Mouse (Mus musculus) frontal cortex, postnatal 36 days (tissue): ENCODE results near the gene Thrap3.
A peak's percentile ranks its signal among the peaks of the same experiment; 100 is the strongest.
"Not testable (repeated sequence)": the region's sequence is repeated elsewhere in the genome, so short reads cannot be mapped to it uniquely, and the experiment has no call there.

ENCODE experiments used
- DNase-seq, 2 experiments: peaks; one replicate each; pipeline ENCODE4 v3.0.0; 2022; ENCODE audit warnings: low spot score in 2 of 2

Thrap3 gene

DNA sequence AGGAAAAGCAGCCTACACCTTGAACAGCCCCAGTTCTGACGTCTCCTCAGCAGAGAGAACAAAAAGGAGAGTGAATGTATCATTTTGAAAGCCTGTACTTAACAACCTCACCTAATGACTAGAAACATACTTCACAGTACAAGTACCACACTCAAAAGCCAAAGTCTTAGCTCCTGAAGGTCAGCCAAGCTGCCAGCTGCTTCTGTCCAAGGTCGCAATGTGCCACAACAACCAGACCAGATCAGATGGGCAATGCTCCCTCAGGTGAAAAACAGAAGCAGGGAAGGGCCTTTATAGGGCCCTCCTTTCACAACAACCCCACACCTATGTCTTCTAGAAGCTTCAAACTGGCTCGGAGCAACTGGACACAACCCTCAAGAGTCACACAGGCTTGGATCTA lies 36.5 kb downstream of the Thrap3 start:
- no peak for DNase-seq

DNA sequence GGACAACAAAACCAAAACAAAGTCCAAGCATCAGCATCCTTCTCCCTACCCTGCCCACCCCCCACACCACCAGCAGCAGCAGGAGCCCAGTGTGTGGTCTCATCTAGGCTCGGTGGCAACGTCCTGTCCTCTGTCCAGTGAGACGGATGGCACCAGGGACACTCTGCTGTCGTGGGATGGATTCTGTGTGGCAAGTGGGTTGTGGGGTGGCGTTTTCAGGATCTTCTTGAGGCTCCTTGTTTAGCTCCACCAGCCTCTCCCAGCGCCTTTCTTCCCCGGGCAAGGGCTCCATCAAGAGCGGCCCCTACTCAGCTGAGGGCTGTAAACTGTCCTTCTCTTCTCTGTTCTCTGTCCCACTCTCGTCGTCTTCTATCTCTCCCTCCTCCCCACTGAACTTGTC lies 37.5 kb downstream of the Thrap3 start:
- DNase-seq = not testable (repeated sequence)

DNA sequence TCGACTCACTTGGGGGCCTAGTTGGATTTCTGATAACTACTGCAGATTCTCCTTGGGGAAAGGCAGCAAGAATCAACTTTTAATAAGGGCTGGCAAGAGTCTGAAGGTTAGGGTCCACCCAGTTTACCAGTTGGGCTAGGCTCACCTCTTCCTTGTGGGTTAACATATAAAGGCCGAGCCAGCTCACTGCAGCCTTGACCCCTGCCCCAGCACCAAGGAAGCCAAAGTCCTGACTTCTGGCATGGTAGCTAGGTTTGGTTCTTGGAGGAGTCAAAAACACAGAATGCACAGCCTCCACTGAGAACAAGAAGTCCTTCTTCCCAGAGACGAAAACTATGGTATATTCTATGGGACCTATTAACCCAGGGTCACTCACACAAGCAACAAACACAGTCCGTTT lies 38.9 kb downstream of the Thrap3 start:
- DNase-seq = no peak

DNA sequence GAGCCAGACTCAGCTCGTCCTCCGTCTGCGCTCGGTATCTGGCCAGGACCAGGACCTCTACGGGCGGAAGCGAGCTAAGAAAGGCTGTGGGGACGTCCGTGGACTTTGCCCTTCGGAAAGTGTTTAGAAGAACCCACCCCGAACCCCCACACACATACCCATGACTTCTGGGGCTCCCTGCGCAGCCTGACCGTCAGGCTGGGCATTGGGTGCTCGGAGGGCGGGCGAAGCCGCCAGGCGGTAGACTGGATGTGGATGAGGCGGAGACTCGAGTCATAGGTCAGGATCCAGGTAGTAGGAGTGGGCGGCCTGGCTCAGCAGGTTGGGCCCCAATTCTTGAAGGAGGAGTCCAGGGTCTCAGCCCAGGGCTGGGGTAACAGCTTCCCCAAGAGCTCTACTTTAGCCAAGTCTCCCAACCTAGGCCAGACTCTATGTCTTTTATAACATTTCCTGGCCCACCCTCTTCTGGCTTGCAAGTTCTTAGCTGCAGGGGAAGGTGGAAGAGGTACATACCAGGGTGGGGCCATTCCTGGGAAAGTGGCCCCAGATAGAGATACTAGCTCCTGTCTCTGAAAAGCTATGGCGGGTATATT lies 39.4 kb downstream of the Thrap3 start, which contains the start of gene Sh3d21:
Gene Sh3d21, minus strand, starts transcription at position 425 of the 593 bp plus-strand sequence.
- DNase-seq = peak in 1 of 2 experiments; percentile 21

DNA sequence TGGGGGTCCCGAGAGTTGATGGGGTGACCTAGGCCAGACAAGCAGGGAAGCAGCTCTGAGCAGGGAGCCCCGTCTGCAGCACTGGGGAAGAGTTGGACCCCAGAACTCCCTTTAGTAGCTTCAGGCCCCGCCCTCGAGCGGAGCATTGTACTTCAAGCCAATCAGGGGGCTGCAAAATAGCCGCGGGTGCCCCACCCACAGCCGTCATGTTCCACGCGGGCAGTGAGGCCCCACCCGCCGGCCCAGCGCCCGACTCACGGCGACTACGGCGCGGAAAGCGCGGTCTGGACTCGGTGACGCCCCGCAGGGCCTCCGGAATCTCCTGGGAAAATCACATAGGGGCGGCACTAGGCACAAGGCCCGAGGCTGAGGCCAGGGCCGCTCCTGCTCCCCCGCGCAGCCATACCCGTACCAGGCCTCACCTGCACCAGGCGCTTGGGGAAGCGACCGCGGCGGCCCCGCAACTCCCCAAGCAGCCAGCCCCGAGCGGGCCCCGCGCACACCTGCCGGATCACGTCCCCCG lies 40.0 kb downstream of the Thrap3 start:
- DNase-seq = peak; percentile 72 to 81

DNA sequence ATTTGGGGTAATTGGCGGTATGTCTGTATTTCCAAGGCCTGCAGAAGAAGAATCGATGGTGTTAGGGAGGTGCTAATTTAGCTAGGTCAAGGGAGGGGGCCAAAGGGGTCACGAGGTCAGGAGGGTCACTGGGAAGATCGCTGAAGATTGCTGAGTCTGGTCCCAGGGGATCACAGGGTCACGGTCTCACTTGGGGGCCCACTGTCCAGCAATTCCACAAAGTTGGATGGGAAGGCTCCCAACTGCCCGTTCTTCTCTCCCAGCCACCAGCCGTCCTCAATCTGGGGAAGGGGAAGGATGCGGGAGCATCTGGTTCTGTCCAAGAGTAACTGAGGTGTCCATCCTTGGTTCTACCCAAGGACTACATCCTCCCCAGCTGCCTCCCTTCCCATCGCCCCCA lies 40.6 kb downstream of the Thrap3 start:
- no peak for DNase-seq

DNA sequence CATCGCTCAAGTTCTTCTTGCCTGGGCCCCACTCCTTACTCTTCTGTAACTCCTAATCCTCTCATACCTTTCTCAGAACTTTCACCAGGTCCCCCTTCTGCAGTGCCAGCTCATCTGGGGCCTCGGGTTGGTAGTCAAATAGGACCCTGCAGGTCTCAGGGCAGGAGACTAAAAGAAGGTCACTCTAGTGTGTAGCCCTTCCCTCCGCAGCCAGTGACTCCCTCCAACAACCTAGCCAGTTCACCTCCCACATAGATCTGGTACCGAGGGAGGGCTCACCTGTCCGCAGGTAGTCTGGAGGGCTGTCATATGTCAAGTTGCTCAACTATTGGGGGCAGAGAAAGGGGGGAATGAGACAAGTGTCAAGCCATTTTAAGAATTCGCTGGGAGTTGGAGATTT lies 41.1 kb downstream of the Thrap3 start:
- DNase-seq = no peak

DNA sequence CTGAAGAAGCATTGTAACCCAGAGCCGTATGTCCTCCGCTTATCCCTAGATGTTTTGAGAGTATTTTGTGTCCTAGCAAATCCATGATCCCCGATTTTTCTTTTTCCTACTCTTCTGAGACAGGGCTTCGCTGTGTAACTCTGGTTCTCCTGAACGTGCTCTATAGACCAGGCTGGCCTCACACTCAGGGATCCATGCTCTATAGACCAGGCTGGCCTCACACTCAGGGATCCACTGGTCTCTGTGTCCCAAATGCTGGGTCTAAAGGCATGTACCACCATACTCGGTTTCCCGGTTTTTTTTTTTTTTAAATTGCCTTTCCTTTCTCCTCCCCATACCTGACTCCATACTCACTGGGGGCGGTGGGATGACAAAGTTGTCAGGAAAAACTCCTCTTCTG lies 41.6 kb downstream of the Thrap3 start:
- no peak for DNase-seq

DNA sequence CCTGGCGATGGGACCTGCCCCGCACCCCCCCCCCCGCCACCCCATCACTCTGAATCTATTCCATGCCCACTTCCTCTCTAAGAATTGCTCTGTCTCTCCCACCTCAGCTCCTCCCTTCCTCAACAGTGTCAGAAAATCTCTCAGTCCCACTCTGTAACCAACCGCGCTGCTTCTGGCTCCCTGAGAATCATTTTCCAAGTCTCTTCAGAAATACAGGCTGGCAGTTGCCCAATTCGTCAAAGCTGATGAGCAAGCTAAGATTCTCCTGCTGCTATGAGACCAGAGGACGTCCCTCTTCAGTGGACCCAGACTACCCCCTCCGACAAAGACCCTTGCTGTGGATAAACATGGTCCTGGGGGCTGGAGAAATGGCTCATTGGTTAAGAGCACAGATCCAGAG lies 43.1 kb downstream of the Thrap3 start:
- DNase-seq = peak; percentile 31 to 34

DNA sequence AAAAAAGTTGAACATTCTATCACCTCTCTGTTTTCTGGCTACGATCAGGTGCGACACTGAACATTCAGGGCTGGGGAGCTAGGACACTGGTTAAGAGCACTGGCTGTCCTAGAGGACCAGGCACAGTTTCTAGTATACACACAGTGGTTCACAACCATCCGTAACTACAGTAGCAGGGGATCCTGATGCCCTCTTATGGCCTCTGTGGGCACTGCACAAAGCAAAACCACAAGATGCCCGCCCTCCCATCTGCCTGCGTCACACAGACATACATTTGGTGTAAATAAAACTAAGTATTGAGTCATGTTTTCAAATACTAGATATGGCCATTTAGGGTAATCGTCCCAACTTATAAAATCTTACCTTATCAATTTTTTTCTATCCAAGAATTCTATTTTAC lies 45.0 kb downstream of the Thrap3 start:
- no peak for DNase-seq

DNA sequence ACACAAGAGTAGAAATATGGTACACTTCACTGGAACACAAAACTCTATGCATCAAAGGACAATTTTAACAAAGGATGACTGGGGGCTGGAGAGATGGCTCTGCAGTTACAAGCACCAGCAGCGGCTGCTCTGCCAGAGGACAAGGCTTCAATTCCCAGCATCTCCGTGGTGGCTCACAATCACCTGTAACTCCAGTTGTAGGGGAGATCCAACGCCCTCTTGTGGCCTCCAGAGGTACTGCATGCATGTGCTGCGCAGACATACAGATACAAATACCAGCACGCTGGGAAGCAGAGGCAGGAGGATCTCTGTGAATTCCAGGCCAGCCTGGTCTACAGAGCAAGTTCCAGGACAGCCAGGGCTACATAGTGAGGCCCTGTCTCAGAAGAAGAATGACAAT lies 45.9 kb downstream of the Thrap3 start:
- DNase-seq = no peak

DNA sequence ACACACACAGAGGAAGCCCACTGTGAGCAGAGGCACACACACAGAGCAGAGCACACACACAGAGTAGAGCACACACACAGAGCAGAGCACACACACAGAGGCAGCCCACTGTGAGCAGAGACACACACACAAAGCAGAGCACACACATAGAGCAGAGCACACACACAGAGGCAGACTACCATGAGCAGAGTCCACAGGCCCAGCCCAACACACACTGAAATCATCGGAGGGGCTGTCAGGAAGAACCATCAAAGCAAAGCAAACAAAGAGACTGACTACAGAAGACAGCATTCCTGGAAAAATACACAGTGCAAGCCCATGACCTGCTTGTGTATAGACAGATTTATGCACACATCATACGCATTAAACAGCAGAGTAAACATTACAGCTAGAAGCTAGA lies 46.7 kb downstream of the Thrap3 start:
- no peak for DNase-seq

DNA sequence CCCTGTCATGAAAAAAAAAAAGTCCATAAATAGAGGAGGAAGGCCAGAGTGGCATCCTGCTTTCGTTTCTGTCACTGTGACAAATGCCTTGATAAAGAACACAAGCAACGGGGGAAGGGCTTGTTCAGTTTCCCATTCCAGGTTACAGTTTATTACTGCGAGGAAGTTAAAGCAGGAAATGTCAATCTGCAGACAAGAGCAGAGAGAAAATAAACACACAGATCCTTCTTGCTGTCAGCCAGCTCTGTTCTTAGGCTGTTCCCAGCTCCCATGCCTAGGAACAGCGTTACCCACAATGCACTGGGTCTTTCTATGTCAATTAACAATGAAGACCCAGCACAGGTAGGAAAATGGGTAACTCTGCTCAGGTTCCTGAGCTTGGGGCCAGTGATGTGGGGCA lies 47.4 kb downstream of the Thrap3 start:
- DNase-seq = no peak

DNA sequence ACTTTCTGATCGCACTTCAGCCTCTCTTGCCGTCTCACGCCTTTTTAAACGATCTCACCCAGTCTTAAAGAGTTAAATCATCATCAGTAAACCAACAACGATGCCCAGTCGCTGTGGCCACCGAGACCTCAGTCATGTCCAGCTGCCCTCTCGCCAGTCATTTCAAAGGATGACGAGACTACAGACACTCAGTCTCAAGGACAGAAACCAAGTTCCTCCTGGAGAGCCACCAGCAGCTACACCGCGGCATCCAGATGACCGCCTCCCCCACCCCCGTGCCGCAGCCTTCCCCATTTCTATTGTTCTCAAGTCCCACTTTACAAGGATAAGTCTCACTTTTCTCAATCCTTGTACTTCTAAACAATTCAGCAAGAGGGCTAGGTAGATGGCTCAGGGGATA lies 49.7 kb downstream of the Thrap3 start:
- no peak for DNase-seq

DNA sequence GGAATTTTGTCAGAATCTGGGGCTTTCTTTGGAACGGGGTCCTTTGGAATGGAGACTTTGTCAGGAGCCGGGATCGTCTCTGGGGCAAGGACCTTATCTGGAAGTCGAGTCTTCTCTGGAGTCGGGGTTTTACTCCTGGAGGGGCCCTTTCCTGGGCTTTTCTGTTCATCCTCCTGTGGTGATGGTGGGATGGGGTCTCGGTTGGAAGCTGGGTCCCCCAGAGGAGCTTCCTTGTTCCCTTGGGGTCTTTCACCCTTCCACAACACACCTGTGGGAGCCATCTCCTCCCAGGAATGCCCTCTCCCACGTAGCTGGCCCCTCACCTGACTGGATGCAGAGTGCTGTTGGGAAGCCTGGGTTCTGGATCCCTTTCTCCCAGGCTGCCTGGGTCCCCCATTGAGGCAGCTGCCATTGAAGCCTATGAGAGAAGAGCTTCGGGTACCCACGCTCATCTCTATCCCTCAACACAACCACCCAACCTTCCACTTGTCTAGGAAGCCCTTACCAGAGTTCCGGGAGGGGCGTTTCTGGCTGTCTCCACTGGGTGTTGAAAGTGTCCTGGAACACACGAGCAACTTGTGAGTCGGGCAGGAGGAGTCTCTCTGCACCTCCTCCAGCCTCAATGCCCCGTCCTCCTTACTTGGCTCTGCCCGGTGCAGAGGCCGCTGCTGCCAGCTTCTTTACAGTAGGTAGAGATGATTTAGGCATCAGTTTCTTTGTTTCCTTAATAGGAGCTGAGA lies 50.7 kb downstream of the Thrap3 start:
- no peak for DNase-seq

DNA sequence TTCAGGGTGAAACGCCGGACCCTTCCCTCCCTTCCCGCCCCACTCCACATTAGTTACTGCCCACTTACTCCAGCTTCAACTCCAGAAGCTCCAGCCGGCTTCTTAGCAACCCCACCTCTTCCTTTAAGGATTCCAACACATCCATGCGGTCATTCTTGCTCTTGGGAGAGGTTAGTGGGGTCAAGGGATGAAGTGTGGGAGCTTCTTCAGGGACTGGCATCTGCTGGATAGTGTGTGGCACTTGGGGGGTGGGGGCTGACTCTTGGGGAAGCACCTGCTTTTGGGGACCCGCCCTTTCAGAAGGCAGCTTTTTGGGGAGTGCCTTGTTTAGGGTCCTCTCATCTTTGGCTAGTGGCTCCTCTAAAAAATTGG lies 51.6 kb downstream of the Thrap3 start:
- no peak for DNase-seq

DNA sequence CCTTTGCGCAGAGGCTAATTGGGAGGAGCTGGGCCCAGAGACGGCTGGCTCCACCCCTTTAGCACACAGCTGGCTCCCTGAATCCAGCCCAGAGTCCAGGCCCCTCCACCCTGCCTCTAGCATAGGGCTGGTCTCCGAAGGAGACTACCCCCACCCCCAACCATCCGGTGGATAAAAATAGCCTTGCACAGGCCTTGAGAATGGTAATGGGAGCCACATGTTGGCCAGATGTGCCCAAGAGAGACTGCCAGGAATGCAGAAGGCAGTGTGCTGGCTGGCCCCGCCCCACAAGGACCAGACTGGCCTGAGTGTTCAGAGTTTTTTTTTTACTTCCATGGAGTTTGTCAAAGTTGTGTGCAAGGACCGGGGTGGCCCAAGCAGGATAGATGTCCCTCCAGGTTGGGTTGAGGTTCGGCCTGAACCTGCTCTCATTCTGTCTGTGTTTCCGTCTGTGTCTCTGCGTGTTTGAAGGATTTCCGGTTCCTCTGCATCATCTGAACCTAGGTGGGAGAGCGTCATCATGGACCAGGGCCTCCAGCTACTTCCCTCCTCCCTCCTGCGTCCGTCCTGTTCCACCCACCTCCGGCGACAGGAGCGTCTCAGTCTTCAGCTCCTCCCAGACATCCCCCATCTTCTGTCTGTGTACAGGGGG lies 52.1 kb downstream of the Thrap3 start:
- no peak for DNase-seq

DNA sequence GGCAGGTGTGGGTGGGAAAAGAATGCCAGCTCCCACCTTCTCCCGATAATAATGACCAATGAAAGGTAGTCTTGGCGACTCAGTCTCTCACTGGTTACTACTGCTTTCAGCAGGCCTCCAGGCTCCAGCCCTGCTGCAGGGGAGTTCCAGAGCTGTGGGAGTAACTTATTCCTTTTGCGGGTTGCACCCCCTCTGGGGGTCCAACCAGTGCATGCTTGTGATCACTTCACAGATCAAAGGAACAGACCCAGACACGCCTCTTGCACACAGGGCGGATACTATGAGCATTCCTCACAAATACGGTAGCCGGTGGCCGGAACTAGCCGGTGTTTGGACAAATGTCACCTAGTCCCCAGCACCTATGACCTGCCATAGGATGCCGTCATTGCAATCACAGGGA lies 52.8 kb downstream of the Thrap3 start:
- DNase-seq = no peak

DNA sequence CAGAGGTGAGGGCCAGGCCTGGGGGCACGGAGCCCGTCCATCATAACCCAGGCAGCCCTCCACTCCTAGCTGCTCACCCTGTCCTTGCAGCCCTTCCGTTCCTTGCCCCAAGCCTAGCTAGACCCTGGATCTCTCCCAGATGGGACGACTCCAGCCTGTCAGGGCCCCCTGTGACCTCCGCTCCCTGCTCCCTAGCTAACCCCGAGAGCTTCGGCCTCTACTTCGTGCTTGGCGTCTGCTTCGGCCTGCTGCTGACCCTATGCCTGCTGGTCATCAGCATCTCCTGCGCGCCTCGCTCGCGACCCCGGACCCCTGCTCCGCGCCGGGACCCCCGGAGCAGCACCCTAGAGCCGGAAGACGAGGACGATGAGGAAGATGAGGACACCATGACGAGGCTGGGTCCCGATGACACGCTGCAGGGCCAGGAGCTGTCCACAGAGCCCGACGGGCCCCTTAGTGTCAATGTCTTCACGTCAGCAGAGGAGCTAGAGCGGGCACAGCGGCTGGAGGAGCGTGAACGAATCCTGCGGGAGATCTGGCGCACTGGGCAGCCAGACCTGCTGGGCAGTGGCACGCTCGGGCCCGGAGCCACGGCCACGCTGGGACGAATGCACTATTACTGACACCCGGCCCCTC lies 53.4 kb downstream of the Thrap3 start:
- DNase-seq = no peak

DNA sequence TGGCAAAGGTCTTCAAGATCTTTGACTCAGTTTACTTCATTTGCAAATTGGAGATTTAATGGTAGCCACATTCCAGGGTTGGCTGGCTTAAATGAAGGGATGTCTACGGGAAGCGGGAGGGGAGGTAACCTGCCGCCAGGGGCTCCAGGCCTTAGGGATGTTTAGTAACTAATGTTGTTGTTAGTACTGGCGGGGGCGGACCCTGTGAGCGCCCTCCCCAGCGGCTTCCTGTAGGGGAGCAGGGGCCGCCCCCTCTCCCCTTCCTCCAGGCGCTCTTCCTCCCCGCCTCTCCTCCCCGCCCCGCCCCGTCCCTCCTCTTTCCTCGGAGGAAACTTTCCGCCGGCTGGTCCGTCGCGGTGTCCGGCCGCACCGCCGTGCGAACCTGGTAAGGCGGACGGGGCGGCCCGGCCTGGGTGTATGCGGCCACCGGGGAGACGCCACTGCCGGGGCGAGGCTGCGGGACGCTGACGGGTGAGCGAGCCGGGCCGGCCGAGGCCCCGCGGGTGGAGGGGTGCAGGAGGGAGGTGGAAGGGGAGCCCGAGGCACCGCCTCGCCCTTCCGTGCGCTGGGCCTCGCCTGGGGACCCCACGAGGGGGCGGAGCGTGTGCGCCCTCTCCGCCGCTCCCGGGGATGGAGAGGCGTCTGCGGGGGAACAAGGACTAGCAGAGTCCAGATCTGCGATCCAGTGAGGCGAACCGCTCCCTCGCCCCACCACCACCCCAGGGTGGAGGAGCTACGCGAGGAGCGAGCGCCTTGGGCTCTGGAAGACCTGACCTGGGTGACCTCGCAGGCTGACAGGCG lies 54.2 kb downstream of the Thrap3 start:
- DNase-seq = no peak

DNA sequence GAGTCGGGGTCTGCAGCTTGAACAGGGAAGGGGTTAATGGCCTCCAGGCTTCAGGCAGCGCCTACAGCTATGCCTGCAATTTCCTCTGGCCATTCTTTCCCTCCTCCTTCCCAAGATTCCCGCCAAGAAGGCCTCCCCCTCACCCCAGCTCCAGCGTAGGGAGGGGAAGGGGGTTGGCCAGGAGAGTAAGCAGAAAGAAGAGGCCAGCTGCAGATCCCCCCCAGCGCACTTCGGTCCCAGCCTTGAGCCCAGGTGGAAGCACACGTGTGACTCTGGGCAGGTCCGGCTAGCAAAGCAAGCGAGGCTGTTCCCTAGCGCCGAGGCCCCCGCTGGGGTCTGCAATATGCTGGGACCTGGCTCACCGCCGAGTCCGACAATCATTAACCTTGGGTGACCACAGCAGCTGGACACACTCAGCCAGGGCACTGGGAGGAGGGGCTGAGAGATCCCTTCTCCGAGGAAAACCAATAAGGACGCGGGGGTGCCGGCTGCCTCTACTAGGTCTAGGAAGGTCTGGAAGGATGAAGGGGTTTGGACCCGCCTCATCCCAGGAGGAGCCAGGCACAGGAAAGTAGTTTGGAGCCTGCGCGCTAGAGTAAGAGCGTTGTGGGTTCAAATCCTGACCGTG lies 54.9 kb downstream of the Thrap3 start, which contains the start of gene Eva1b:
Gene Eva1b, plus strand, starts transcription at position 212 of the 628 bp plus-strand sequence.
- no peak for DNase-seq
